Mouse (Mus musculus): ENCODE data around the gene Slc47a1. TPM values are rescaled to one million over a fixed set of nuclear protein-coding genes. Genes with fewer than 3 reads are reported as not detected.

Slc47a1 gene
- polyA plus RNA-seq, 1 experiment: not detected

GRCm38 (mm10) chr11:61300205-61300604, 77.9 kb downstream of the Slc47a1 start:
- TF ChIP-seq GATA1 (IDR thresholded peaks at IDR 0.05; ENCODE audit: low read length): no peak

- TF ChIP-seq GATA1 (IDR thresholded peaks at IDR 0.05; ENCODE audit: low read length): no peak
Observed at GRCm38 (mm10) chr11:61297901-61298300, 80.2 kb downstream of the Slc47a1 start.

GRCm38 (mm10) chr11:61297326-61297725, 80.8 kb downstream of the Slc47a1 start:
- TF ChIP-seq GATA1 (IDR thresholded peaks at IDR 0.05; ENCODE audit: low read length): no peak

- TF ChIP-seq GATA1 (IDR thresholded peaks at IDR 0.05; ENCODE audit: low read length): no peak
Observed at GRCm38 (mm10) chr11:61296556-61296955, 81.6 kb downstream of the Slc47a1 start.

GRCm38 (mm10) chr11:61295556-61295955, 82.6 kb downstream of the Slc47a1 start:
- no peak for TF ChIP-seq GATA1 (IDR thresholded peaks at IDR 0.05; ENCODE audit: low read length)

- no peak for TF ChIP-seq GATA1 (IDR thresholded peaks at IDR 0.05; ENCODE audit: low read length)
Observed at GRCm38 (mm10) chr11:61294431-61294830, 83.7 kb downstream of the Slc47a1 start.

Other genes with a start within 250 kb of the Slc47a1 start
- gene Usp22, start 203.3 kb downstream of the Slc47a1 start, polyA plus RNA-seq (2012): 8.1 and 20.3 TPM in 2 replicates
- gene Aldh3a1, start 170.8 kb downstream of the Slc47a1 start, polyA plus RNA-seq (2012): not detected in 2 replicates
- 1.5 and 2.8 TPM in 2 replicates for gene Aldh3a2, start 110.9 kb downstream of the Slc47a1 start, polyA plus RNA-seq (2012)
- gene Slc47a2, start 35.5 kb downstream of the Slc47a1 start, polyA plus RNA-seq (2012): not detected in 2 replicates
- gene Rnf112, start 75.8 kb upstream of the Slc47a1 start, polyA plus RNA-seq (2012): not detected in 2 replicates
- gene Mfap4, start 107.1 kb upstream of the Slc47a1 start, polyA plus RNA-seq (2012): not detected in 2 replicates
- gene Mapk7, start 116.1 kb upstream of the Slc47a1 start, polyA plus RNA-seq (2012): 27.7 and 28.6 TPM in 2 replicates
- gene B9d1, start 126.8 kb upstream of the Slc47a1 start, polyA plus RNA-seq (2012): 15.8 and 18.8 TPM in 2 replicates
- gene Epn2, start 201.3 kb upstream of the Slc47a1 start, polyA plus RNA-seq (2012): 1.2 and 1.8 TPM in 2 replicates